19 mouse cellular contexts compared by ENCODE assay signal in genomic region chr2:143780310-143780709, GRCm38 (mm10).
"Had no signal": no experiment of that assay in that cellular context is flagged by ENCODE, and none has a peak within 500 bp of the region (broad histone marks: within the 10 kb centered on the region; RNA-seq: fewer than 3 reads in every experiment).

No protein-coding gene starts in this region.

- H3K9ac ChIP-seq: liver, embryonic 12.5 days; liver, embryonic 14.5 days; lung, embryonic 14.5 days; neural tube, embryonic 13.5 days; neural tube, embryonic 15.5 days had no signal

- ATAC-seq: liver, embryonic 12.5 days had no signal

- H3K27ac ChIP-seq: liver, embryonic 12.5 days; liver, embryonic 14.5 days; macrophage; neural tube, embryonic 13.5 days; neural tube, embryonic 15.5 days had no signal

- H3K36me3 ChIP-seq: liver, embryonic 12.5 days; neural tube, embryonic 13.5 days had no signal

- H3K4me3 ChIP-seq: liver, embryonic 12.5 days; megakaryocyte, embryonic 14.5 days; myocyte; neural tube, embryonic 13.5 days; neural tube, embryonic 15.5 days had no signal

- H3K4me1 ChIP-seq: liver, embryonic 12.5 days; megakaryocyte, embryonic 14.5 days; neural tube, embryonic 13.5 days; neural tube, embryonic 15.5 days had no signal

- DNase-seq: lung, adult 18-20 months; lung, embryonic 14.5 days; lung, postnatal 10 days; lung, postnatal 36 days; retina, postnatal 1 day; right cerebral cortex, adult 18-20 months; right cerebral cortex, postnatal 25 days; right cerebral cortex, postnatal 4 days; spleen, adult 18-20 months; thymus, adult 18-20 months; thymus, postnatal 14 days; thymus, postnatal 36 days had no signal

- H3K4me2 ChIP-seq: liver, embryonic 12.5 days; lung, embryonic 14.5 days; neural tube, embryonic 13.5 days; neural tube, embryonic 15.5 days had no signal

- H3K27me3 ChIP-seq: liver, embryonic 12.5 days; megakaryocyte, embryonic 14.5 days; neural tube, embryonic 13.5 days; neural tube, embryonic 15.5 days had no signal

- H3K9me3 ChIP-seq: liver, embryonic 12.5 days; megakaryocyte, embryonic 14.5 days; neural tube, embryonic 13.5 days; neural tube, embryonic 15.5 days had no signal
